Mouse (Mus musculus) hindlimb bud, embryonic 11.5 days (tissue): Measurements from ENCODE around the gene Ces3b.
"Not testable (repeated sequence)": the region's sequence is repeated elsewhere in the genome, so short reads cannot be mapped to it uniquely, and the experiment has no call there.

Experiments used
- DNase-seq: peaks from one replicate; pipeline ENCODE4 v3.0.0-alpha.2; 2012; ENCODE audit warnings: low read depth, low spot score; ENCODE audit errors: extremely low spot score

The Ces3b gene

GRCm38 (mm10) chr8:105083449-105084050 lies at the start of gene Ces3b:
Ces3b (plus strand) TSS chr8:105083753.
- DNase-seq = no peak

- DNase-seq = no peak
Observed at GRCm38 (mm10) chr8:105043510-105043909, 40.0 kb upstream of the Ces3b start.

DNA sequence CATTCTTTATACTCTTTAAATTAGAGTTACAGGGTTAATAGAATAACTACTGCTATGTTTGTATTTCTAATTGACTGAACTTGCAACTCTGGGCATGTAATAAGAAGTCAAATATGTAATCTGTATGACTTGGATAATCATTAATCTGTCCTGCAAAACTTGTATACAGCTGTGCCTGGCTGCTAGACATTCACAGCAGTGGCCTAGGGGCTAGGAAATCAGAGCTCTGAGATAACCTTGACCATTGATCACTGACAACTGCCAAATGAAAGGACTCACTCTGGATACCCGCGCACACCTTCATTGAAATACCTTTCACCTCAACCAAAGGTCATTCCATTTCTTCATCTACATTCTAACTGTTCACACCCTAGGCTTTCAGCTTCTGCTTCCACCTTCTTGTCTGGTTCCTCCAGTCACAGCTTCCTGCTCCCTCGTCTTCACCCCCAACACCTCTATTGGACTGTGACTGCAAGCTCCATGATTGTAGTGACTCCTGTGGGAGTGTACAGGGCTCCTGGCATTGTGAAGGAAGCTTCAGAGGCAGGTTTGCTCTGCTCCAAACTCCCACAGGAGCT lies 37.6 kb upstream of the Ces3b start:
- DNase-seq = no peak

- no peak for DNase-seq
Observed at GRCm38 (mm10) chr8:105048371-105048854, 35.1 kb upstream of the Ces3b start, which contains the start of gene Ces3a. Ces3a (plus strand) TSS chr8:105048601.

GRCm38 (mm10) chr8:105056211-105056610 lies 27.3 kb upstream of the Ces3b start:
- DNase-seq = no peak

DNA sequence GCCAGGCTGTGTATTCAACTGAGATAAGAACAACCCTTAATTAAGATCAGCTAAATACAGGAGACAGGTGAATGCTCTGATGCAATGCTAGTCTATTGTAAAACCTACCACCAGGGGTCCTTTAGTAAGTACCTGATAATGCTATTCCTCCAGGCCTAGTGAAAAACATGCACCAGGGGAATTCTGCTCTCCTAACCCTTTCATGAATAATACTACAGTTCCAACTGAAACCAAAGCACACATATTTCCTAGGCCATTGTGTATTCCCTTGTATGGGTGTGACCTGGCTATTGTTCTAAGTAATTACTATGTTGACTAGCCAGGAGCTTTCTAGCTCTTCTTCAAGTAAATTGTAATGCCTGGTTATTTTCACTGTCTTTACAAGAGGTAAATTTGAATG lies 23.5 kb upstream of the Ces3b start:
- DNase-seq = no peak

- DNase-seq = peak; percentile 30
Observed at GRCm38 (mm10) chr8:105066761-105067160, 16.8 kb upstream of the Ces3b start.

DNA sequence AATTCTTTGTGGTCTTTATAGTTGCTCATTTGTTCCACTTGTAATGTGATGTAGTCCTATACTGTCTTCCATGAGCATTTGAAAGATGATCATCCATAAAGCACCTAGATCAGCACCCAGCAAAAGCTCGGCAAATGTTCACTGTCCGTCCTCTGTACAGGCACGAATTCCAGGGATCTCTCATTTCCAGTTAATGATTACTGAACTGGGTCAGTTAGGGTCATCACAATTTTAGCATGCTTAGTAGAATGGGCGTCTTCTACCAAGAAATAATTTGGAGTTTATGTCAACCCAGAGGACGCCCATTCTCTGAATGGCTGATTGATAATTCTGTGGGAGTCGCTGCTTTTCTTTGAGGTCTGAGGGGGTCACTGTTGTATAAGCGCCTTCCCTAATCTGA lies 15.6 kb upstream of the Ces3b start:
- not testable (repeated sequence) for DNase-seq

GRCm38 (mm10) chr8:105068971-105069370 lies 14.6 kb upstream of the Ces3b start:
- DNase-seq = no peak

DNA sequence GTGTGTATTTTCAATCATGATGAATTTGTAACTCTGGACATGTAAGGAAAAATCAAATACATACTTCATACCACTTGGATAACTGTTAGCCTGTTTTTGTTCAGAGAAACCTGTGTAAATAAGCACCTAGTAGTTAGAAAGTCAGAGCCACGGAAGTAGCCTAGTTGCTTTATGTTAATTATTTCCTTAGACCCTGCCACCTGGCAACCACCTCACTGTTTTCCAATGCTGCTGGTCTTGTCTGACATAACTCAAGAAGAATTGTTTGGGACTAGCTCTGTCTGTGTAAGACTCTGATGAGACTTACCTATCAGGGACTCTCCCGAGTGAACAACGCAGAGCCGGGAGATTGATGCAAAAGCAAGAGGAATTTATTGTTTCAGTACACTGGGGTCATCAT lies 7.0 kb upstream of the Ces3b start:
- DNase-seq = no peak

DNA sequence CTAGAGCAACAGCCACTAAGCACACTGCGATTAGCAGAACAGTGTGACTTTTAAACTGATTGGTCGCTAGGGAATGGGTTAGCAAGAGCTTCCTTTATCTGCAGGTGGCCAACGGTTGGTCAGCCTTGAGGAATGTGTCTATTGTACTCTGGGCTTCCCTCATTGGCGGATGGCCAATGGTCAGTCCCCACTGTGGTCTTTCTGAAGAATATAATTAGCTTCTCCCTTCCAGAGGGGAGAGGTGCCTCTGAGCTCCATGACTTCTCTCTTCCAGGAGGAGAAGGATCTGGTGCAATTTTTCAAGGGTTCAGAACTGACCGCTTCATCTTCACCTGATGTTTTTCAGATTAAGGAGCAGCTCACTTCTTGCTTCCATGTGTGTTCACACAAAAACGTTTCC lies 6.5 kb upstream of the Ces3b start:
- DNase-seq = no peak

DNA sequence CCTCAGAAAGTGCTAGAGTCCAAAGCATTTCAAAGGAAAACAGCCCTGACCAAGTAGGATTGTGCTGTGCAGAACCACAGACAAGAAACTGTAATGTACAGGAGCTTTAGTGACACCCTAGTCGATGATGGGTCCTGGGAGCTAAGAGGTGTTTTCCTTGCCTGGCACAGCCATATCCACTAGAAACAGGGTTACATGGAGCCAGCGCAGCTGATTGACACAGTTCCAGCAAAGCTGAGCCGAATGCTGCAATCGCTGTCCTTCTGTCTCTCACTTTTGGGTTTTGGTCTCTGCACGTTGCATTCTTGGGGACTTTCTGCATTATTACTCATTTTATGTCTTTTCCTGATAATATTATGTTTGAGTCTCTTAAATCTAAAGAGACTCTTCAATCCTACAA lies 5.0 kb upstream of the Ces3b start:
- DNase-seq = no peak

GRCm38 (mm10) chr8:105080814-105081336 lies 2.7 kb upstream of the Ces3b start:
- DNase-seq = no peak

- DNase-seq = not testable (repeated sequence)
Observed at GRCm38 (mm10) chr8:105088166-105088565, 4.6 kb downstream of the Ces3b start.

GRCm38 (mm10) chr8:105088581-105088980 lies 5.0 kb downstream of the Ces3b start:
- DNase-seq = no peak

DNA sequence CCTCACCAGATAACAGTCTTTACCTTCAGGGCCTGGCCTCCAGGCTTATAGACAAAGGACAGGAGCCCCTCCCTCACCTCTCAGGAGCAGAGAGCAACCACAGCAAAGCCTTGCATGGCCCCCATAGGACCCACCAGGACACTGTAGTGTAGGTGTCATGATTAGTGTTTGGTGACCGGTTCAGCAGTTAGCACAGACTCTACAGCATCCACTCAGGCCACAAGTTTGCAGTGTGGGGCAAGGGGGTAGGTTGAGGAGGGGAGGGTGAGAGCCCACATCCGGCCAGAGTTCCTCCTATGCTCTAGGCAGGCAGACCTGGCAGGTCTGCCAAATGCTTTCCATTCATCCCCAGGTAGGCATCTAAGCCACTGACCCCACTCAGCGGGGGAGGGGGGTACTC lies 10.4 kb downstream of the Ces3b start:
- no peak for DNase-seq

DNA sequence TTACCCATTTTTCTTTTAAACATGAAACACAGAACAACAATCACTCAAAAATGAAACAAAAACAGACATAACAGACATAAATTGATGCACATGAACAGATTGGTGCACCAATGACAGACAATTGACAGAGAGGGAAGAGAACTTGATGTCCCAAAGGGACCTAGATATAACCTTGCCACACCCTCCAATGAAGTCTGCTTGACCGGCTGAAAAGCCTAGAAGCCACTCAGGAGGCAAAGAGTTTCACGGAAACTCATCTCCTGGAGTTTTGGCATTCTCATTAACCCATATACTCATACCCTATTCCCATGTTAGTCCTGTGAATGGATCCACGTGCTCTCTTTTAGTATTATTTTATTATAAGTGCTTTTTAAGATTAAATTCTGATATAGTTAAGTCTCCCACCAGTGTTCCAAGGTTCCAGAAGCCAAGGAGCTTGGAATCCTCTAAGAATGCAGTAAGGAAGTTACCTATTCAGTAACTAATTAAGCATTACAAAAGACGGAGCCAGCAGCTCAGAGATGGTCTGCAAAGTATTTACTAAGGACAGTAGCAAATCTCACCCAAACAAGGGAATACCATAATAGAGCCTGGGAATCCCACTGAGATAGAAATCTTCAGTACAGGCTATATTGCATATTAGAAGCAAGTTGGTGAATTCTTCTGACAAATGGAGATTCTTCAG lies 18.7 kb downstream of the Ces3b start:
- DNase-seq = not testable (repeated sequence)

GRCm38 (mm10) chr8:105103701-105104100 lies 20.1 kb downstream of the Ces3b start:
- not testable (repeated sequence) for DNase-seq

GRCm38 (mm10) chr8:105104220-105104619 lies 20.7 kb downstream of the Ces3b start:
- no peak for DNase-seq

DNA sequence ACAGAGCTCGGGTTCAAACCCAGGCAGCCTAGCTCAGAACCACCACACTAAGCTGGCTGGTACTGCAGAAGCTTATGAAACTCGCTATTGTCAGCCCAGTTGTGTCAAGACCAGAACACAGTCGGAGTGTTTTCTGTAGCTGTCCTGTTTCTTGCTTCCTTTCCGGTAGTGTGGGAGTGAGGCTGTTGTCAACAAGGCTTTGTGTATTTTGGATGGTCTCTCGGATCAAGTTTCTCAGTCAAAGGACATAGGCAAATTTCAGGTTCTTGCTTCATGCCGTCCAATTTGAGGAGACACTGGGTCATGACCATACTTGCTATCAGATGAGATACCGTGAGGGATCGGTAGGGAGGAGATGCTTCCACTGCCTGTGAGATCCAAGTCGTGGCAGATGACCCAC lies 46.3 kb downstream of the Ces3b start:
- DNase-seq = no peak

GRCm38 (mm10) chr8:105131509-105131908 lies 48.0 kb downstream of the Ces3b start, which contains the start of gene Ces4a:
Ces4a (plus strand) TSS chr8:105131800.
- DNase-seq = no peak

DNA sequence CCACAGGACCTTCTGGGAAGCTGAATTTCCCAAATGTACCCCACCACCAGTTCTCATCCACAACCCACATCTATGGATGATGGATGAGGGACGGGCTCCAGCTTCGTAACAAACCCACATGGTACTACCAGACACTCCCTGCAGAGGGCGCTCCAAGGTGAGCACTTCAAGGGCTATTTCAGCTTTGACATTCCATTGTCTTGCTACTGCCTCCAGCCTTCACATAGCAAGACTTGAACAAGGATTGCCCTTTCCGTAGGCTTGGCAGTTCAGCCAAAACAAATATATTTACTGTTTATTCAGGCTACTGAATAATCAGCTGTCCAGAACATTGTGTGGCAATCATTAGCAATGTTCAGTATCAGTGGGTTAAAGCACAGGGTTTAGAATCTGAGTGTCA lies 54.9 kb downstream of the Ces3b start:
- no peak for DNase-seq
